Mouse (Mus musculus): ENCODE measurements around the gene Slc35f4. TPM values are rescaled to one million over a fixed set of nuclear protein-coding genes. Genes with fewer than 3 reads are reported as not detected.

Gene Slc35f4
- polyA plus RNA-seq, 1 experiment: not detected

DNA sequence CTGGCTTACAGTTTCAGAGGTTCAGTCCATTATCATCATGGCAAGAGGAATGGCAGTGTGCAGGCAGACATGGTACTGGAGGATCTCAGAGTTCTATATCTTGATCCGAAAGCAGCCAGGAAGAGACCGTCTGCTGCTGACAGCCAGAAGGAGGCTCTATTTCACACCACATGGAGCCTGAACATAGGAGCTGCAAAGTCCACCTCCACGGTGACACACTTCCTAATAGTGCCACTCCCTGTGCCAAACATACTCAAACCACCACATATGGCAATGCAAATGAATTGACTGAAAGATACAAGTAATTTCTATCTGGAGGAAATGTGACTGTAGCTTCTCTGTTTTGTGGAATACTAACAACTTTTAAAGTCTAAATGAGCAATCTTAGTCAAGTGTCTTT, 89.0 kb downstream of the Slc35f4 start:
- WGBS: 96% methylated on average over 3 of the region's 3 CpGs
- Histone ChIP-seq H3K27ac (ENCODE audit: insufficient read depth, low read depth, low read length) (no peak overlapping the region), H3K4me3 (ENCODE audit: insufficient read depth, low read depth, low read length) (no peak overlapping the region), H3K4me1 (ENCODE audit: control insufficient read depth, insufficient read depth, low read length) (no peaks in the 10 kb centered on the region)
- no peak for TF ChIP-seq POLR2A (IDR thresholded peaks at IDR 0.05; ENCODE audit: insufficient read depth, low read depth, low read length)
- no peak for TF ChIP-seq CTCF (IDR thresholded peaks at IDR 0.05; ENCODE audit: insufficient read depth, low read depth, low read length)

DNA sequence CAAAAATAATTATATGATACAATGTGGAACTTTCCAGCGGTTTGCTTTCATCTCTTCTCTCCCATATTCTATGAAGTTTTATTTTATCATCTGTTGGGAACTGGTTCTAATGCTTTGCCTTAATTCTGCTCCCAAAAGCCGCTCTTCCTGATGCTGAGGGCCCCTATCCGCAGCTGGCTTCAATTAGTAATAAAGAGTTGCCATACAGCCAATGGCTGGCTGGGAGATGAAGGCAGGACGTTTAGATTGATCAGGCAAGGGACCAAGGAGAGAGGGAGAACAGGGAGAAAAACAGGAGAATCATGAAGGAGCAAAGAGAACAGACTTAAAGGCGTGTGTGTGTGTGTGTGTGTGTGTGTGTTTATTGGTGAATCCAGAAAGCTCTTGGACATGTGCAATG, 94.0 kb downstream of the Slc35f4 start:
- TF ChIP-seq CTCF (IDR thresholded peaks at IDR 0.05; ENCODE audit: insufficient read depth, low read depth, low read length) (no peak), POLR2A (IDR thresholded peaks at IDR 0.05; ENCODE audit: insufficient read depth, low read depth, low read length) (no peak)
- no peak overlapping the region for H3K4me3 ChIP-seq (ENCODE audit: insufficient read depth, low read depth, low read length)
- WGBS: 79% methylated on average over 5 of the region's 5 CpGs
- H3K27ac ChIP-seq (ENCODE audit: insufficient read depth, low read depth, low read length): no peak overlapping the region
- H3K4me1 ChIP-seq (ENCODE audit: control insufficient read depth, insufficient read depth, low read length): no peaks in the 10 kb centered on the region

DNA sequence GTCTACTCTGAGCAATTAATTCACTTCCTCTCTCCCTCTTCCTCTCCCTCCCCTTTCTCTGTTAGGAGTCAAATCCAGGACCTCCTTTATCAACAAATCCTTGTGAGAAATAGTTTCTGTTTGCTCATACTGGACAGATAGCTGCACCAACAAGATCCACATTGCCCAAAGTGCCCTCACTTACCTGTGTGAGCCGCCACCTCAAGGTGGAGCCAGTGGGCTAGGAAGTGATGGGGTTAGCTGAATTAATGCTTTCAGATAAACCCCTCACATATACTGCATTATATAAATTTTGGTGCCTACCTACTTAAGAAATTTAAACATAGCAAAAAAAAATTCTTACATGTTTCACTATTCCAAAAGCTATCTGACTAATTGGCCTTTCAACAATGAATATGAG, 133.4 kb downstream of the Slc35f4 start:
- no peak overlapping the region for H3K27ac ChIP-seq (ENCODE audit: insufficient read depth, low read depth, low read length)
- no peaks in the 10 kb centered on the region for H3K4me1 ChIP-seq (ENCODE audit: control insufficient read depth, insufficient read depth, low read length)
- 67% methylated on average over 1 of the region's 1 CpGs for WGBS
- TF ChIP-seq CTCF (IDR thresholded peaks at IDR 0.05; ENCODE audit: insufficient read depth, low read depth, low read length) (no peak), POLR2A (IDR thresholded peaks at IDR 0.05; ENCODE audit: insufficient read depth, low read depth, low read length) (no peak)
- no peak overlapping the region for H3K4me3 ChIP-seq (ENCODE audit: insufficient read depth, low read depth, low read length)

DNA sequence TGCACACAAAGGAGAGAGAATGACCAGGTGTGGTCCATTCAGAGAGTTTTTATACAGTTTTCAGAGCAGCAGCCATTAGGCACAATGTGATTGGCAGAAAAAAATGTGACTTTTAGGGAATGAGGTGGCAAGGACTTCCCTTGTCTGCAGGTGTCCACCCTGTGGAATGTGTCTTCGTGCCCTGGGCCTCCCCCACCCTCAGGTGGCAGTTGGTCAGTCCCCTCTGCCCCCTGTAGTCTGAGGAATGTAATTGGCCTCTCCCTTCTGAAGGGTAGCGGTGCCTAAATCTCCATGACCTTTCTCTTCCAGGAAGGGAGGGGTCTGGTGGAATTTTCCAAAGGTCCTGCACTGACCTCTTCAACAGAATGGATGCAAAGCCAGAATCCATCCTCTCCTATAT, 163.7 kb downstream of the Slc35f4 start:
- TF ChIP-seq CTCF (IDR thresholded peaks at IDR 0.05; ENCODE audit: insufficient read depth, low read depth, low read length): no peak
- no peak overlapping the region for H3K4me3 ChIP-seq (ENCODE audit: insufficient read depth, low read depth, low read length)
- WGBS: 86% methylated on average over 2 of the region's 2 CpGs
- H3K4me1 ChIP-seq (ENCODE audit: control insufficient read depth, insufficient read depth, low read length): no peaks in the 10 kb centered on the region
- no peak overlapping the region for H3K27ac ChIP-seq (ENCODE audit: insufficient read depth, low read depth, low read length)

DNA sequence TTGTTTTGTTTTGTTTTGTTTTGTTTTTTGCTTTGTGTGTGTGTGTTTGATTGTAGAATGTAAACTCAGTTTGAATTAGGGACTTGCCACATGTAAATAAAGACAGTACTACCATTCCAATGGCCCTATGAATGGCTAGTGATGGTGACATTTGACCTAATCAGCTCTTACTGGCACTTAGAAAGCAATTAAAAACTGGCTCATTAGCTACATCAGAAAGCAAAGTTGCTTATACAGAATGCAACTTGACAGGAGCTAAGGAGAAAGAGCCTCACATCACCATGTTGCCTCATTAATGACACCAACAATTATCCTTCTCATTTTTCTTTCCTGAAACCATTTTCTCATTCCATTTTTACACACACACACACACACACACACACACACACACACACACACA, 170.3 kb downstream of the Slc35f4 start:
- H3K4me1 ChIP-seq (ENCODE audit: control insufficient read depth, insufficient read depth, low read length): no peaks in the 10 kb centered on the region
- H3K27ac ChIP-seq (ENCODE audit: insufficient read depth, low read depth, low read length): no peak overlapping the region
- no peak for TF ChIP-seq POLR2A (IDR thresholded peaks at IDR 0.05; ENCODE audit: insufficient read depth, low read depth, low read length)
- no peak for TF ChIP-seq CTCF (IDR thresholded peaks at IDR 0.05; ENCODE audit: insufficient read depth, low read depth, low read length)
- no peak overlapping the region for H3K4me3 ChIP-seq (ENCODE audit: insufficient read depth, low read depth, low read length)

DNA sequence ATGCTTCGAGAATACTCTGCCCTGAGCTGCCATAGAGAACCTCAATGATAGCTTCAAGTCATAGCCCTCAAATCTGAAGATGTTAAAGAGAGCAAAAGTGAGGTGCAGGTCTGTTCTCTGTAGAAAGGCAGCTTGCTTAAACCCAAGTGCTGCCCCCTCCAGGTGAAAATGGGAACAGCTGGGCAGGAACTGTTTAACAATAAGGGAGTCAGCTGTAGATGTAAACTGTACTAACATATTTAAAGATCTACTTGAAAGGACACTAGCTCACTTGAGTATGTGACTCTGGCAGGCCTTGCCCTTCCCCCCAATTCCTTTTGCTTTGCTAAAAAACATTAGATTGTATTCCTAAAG, 177.0 kb downstream of the Slc35f4 start:
- Histone ChIP-seq H3K4me3 (ENCODE audit: insufficient read depth, low read depth, low read length) (no peak overlapping the region), H3K27ac (ENCODE audit: insufficient read depth, low read depth, low read length) (no peak overlapping the region), H3K4me1 (ENCODE audit: control insufficient read depth, insufficient read depth, low read length) (no peaks in the 10 kb centered on the region)
- WGBS: 69% methylated on average over 1 of the region's 1 CpGs
- TF ChIP-seq POLR2A (IDR thresholded peaks at IDR 0.05; ENCODE audit: insufficient read depth, low read depth, low read length): no peak
- no peak for TF ChIP-seq CTCF (IDR thresholded peaks at IDR 0.05; ENCODE audit: insufficient read depth, low read depth, low read length)

DNA sequence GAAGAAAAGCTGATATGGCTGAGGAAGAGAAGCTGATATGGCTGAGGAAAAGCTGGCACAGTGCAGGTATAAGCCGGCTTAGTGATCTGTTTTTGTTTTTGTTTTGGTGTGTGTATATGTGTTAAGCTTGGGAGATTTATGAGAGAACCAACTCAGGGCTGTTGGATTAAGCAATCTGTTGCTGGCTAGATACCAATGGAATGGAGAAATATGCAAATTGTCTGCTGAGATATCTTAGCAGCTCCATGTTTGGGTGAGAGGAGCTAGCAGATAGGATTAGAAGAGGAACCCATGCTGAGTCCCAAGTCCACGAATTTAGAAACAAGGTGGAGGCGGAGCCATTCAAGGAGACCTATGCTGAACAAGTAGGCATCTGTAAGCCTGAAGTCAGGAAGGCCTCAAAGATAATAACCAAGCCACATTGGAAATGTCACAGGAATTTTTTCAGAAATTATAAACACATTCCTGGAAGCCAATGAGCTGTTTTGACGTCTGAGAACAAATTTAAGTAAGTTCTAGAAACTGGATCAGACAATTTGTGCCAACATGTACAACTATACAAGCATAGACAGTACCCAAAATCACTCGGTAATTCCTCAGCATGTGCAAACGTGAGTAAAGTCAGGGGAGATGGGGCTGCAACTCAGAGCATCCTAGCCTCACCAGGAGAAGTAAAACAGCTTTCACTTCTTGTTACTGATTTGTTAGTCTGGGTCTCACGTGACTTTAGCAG, 177.5 kb downstream of the Slc35f4 start:
- Histone ChIP-seq H3K27ac (ENCODE audit: insufficient read depth, low read depth, low read length) (no peak overlapping the region), H3K4me3 (ENCODE audit: insufficient read depth, low read depth, low read length) (no peak overlapping the region), H3K4me1 (ENCODE audit: control insufficient read depth, insufficient read depth, low read length) (no peaks in the 10 kb centered on the region)
- WGBS: 69% methylated on average over 7 of the region's 7 CpGs
- TF ChIP-seq POLR2A (IDR thresholded peaks at IDR 0.05; ENCODE audit: insufficient read depth, low read depth, low read length): no peak
- TF ChIP-seq CTCF (IDR thresholded peaks at IDR 0.05; ENCODE audit: insufficient read depth, low read depth, low read length): no peak

DNA sequence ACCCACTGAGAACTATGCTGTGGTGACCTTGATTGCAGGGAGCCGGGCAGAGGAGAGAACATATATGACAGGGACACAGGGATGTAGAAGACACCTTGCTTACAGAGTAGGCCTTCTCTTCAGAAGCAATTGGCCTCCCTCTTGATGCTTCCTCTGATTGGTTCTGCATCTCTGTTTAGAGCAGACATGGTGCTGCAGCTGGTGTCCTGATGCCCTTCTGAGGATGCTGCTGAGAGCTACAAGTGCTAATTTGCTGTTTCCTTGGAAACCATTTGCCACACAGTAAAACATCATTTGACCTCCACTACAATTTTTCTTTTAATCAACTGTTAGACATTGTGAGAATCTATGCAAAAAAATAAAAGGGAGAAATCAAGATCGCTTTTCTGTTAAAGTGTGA, 180.0 kb downstream of the Slc35f4 start:
- no peak overlapping the region for H3K4me3 ChIP-seq (ENCODE audit: insufficient read depth, low read depth, low read length)
- TF ChIP-seq POLR2A (IDR thresholded peaks at IDR 0.05; ENCODE audit: insufficient read depth, low read depth, low read length) (no peak), CTCF (IDR thresholded peaks at IDR 0.05; ENCODE audit: insufficient read depth, low read depth, low read length) (no peak)
- H3K4me1 ChIP-seq (ENCODE audit: control insufficient read depth, insufficient read depth, low read length): no peaks in the 10 kb centered on the region
- WGBS: 63% methylated on average over 2 of the region's 2 CpGs
- peak overlapping the region; percentile 59 for H3K27ac ChIP-seq (ENCODE audit: insufficient read depth, low read depth, low read length)

DNA sequence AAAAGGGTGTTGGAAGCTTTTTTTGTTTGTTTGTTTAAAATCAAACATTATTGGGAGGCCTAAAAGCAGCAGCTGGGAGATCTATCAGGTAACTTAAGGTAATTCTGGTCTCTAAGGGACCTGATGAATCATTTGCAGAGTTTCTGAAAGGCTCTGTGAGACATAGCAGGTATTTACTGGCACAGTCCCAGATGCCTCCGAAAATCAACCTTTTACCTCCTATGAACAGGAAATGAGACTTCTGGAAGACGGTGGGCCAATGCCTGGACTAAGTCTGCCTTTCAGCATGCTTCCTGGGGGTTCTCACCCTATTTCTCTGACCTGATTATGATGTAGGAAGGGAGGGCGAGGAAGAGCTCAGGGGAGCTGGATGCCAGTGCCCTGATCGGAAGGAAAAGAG, 188.8 kb downstream of the Slc35f4 start:
- no peak for TF ChIP-seq CTCF (IDR thresholded peaks at IDR 0.05; ENCODE audit: insufficient read depth, low read depth, low read length)
- TF ChIP-seq POLR2A (IDR thresholded peaks at IDR 0.05; ENCODE audit: insufficient read depth, low read depth, low read length): no peak
- Histone ChIP-seq H3K27ac (ENCODE audit: insufficient read depth, low read depth, low read length) (no peak overlapping the region), H3K4me3 (ENCODE audit: insufficient read depth, low read depth, low read length) (no peak overlapping the region), H3K4me1 (ENCODE audit: control insufficient read depth, insufficient read depth, low read length) (no peaks in the 10 kb centered on the region)
- WGBS: 75% methylated on average over 4 of the region's 4 CpGs

DNA sequence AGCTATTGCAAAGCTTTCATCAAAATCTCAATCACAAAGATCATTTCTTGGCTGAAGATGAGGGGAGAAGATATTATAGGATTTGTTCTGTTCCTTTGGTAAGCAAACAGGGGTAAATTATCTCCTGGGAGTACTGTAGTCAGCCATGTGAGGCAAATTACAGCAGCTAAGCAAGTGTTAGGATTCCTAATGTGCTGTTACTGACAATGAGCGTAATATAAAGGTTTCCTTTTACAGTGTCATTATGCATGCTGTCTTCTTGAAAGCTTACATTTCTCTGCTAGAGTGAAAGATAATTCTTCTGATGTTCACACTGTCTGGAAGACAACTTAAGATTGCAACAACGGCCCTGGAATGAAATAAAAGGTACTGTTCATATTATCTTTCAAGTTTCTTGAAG, 192.0 kb downstream of the Slc35f4 start:
- Histone ChIP-seq H3K4me1 (ENCODE audit: control insufficient read depth, insufficient read depth, low read length) (no peaks in the 10 kb centered on the region), H3K27ac (ENCODE audit: insufficient read depth, low read depth, low read length) (0 out of 2 replicates have a peak overlapping the region, but pooled peaks have one; percentile 21), H3K4me3 (ENCODE audit: insufficient read depth, low read depth, low read length) (no peak overlapping the region)
- TF ChIP-seq POLR2A (IDR thresholded peaks at IDR 0.05; ENCODE audit: insufficient read depth, low read depth, low read length) (no peak), CTCF (IDR thresholded peaks at IDR 0.05; ENCODE audit: insufficient read depth, low read depth, low read length) (no peak)
- WGBS: 60% methylated on average over 2 of the region's 2 CpGs

Measured in olfactory bulb, adult 2 months (tissue).